Mouse (Mus musculus): ENCODE data around the gene Aebp2. TPM values are rescaled to one million over a fixed set of nuclear protein-coding genes. Genes with fewer than 3 reads are reported as not detected.
"Not testable (repeated sequence)": the region's sequence is repeated elsewhere in the genome, so short reads cannot be mapped to it uniquely, and the experiment has no call there.

Gene Aebp2
- polyA plus RNA-seq, 1 experiment from 2014 or later = 3.5 TPM

- H3K4me2 ChIP-seq (ENCODE audit: low read depth, low read length) = no peak overlapping the region
- peaks cover 14% of the 10 kb centered on the region for H3K4me1 ChIP-seq (ENCODE audit: insufficient read depth)
These were observed 35.6 kb downstream of the Aebp2 start for GRCm38 (mm10) chr6:140657920-140658522.

GRCm38 (mm10) chr6:140661111-140661510 lies 38.6 kb downstream of the Aebp2 start:
- Histone ChIP-seq H3K4me3 (ENCODE audit: low read depth, low read length) (no peak overlapping the region), H3K4me1 (ENCODE audit: insufficient read depth) (peaks cover 17% of the 10 kb centered on the region), H3K36me3 (replicated peaks; ENCODE audit: insufficient read depth, low read length) (no peaks in the 10 kb centered on the region), H3K27me3 (ENCODE audit: insufficient read depth, low read length) (no peaks in the 10 kb centered on the region), H3K9ac (replicated peaks) (no peak overlapping the region), H3K4me2 (ENCODE audit: low read depth, low read length) (0 out of 2 replicates have a peak overlapping the region, but pooled peaks have one; percentile 26), H3K27ac (ENCODE audit: low read depth) (0 out of 2 replicates have a peak overlapping the region, but pooled peaks have one; percentile 26), H3K9me3 (ENCODE audit: low read length) (no peaks in the 10 kb centered on the region)
- TF ChIP-seq CTCF (IDR thresholded peaks at IDR 0.05; ENCODE audit: low read depth) (no peak), EP300 (IDR thresholded peaks at IDR 0.05; ENCODE audit: low read depth) (no peak)
- ATAC-seq (peak; percentile 80), DNase-seq (peak; percentile 31)
- 63% methylated on average over 10 of the region's 10 CpGs for WGBS (ENCODE audit: insufficient replicate concordance)

More at GRCm38 (mm10) chr6:140657920-140658522, 35.6 kb downstream of the Aebp2 start:
- 80% methylated on average over 3 of the region's 3 CpGs for WGBS (ENCODE audit: insufficient replicate concordance)
- Histone ChIP-seq H3K9me3 (ENCODE audit: low read length) (no peaks in the 10 kb centered on the region), H3K4me3 (ENCODE audit: low read depth, low read length) (no peak overlapping the region), H3K27me3 (ENCODE audit: insufficient read depth, low read length) (no peaks in the 10 kb centered on the region), H3K36me3 (replicated peaks; ENCODE audit: insufficient read depth, low read length) (peaks cover 9% of the 10 kb centered on the region; the same call in 1 of the 2 replicates), H3K9ac (replicated peaks) (no peak overlapping the region), H3K27ac (ENCODE audit: low read depth) (no peak overlapping the region)
- TF ChIP-seq EP300 (IDR thresholded peaks at IDR 0.05; ENCODE audit: low read depth) = no peak
- no peak for TF ChIP-seq CTCF (IDR thresholded peaks at IDR 0.05; ENCODE audit: low read depth)
- DNase-seq = no peak
- no peak for ATAC-seq

GRCm38 (mm10) chr6:140661777-140662176 lies 39.3 kb downstream of the Aebp2 start:
- no peaks in the 10 kb centered on the region for H3K36me3 ChIP-seq (replicated peaks; ENCODE audit: insufficient read depth, low read length)
- DNase-seq (no peak), ATAC-seq (no peak)
- 83% methylated on average over 7 of the region's 7 CpGs for WGBS (ENCODE audit: insufficient replicate concordance)
- no peaks in the 10 kb centered on the region for H3K27me3 ChIP-seq (ENCODE audit: insufficient read depth, low read length)
- H3K4me2 ChIP-seq (ENCODE audit: low read depth, low read length) = no peak overlapping the region
- no peaks in the 10 kb centered on the region for H3K9me3 ChIP-seq (ENCODE audit: low read length)
- no peak for TF ChIP-seq CTCF (IDR thresholded peaks at IDR 0.05; ENCODE audit: low read depth)
- no peak for TF ChIP-seq EP300 (IDR thresholded peaks at IDR 0.05; ENCODE audit: low read depth)
- no peak overlapping the region for H3K4me3 ChIP-seq (ENCODE audit: low read depth, low read length)
- H3K4me1 ChIP-seq (ENCODE audit: insufficient read depth) = peaks cover 17% of the 10 kb centered on the region
- no peak overlapping the region for H3K9ac ChIP-seq (replicated peaks)
- H3K27ac ChIP-seq (ENCODE audit: low read depth) = no peak overlapping the region

- Histone ChIP-seq H3K27ac (ENCODE audit: low read depth) (no peak overlapping the region), H3K4me3 (ENCODE audit: low read depth, low read length) (no peak overlapping the region)
- 67% methylated on average over 6 of the region's 6 CpGs for WGBS (ENCODE audit: insufficient replicate concordance)
These were observed 39.8 kb downstream of the Aebp2 start for GRCm38 (mm10) chr6:140662290-140662689.

GRCm38 (mm10) chr6:140662697-140663096 lies 40.2 kb downstream of the Aebp2 start:
- H3K9ac ChIP-seq (replicated peaks); H3K36me3 ChIP-seq (replicated peaks; ENCODE audit: insufficient read depth, low read length); DNase-seq; H3K27ac ChIP-seq (ENCODE audit: low read depth); ATAC-seq; H3K4me3 ChIP-seq (ENCODE audit: low read depth, low read length); H3K9me3 ChIP-seq (ENCODE audit: low read length); H3K4me2 ChIP-seq (ENCODE audit: low read depth, low read length); H3K27me3 ChIP-seq (ENCODE audit: insufficient read depth, low read length): not testable (repeated sequence)
- peak; percentile 44 for TF ChIP-seq CTCF (IDR thresholded peaks at IDR 0.05; ENCODE audit: low read depth)
- 34% methylated on average over 3 of the region's 3 CpGs for WGBS (ENCODE audit: insufficient replicate concordance)
- peaks cover 17% of the 10 kb centered on the region for H3K4me1 ChIP-seq (ENCODE audit: insufficient read depth)

More at GRCm38 (mm10) chr6:140662290-140662689, 39.8 kb downstream of the Aebp2 start:
- peaks cover 17% of the 10 kb centered on the region for H3K4me1 ChIP-seq (ENCODE audit: insufficient read depth)
- ATAC-seq (no peak), DNase-seq (no peak)
- H3K27me3 ChIP-seq (ENCODE audit: insufficient read depth, low read length) = no peaks in the 10 kb centered on the region
- H3K9me3 ChIP-seq (ENCODE audit: low read length) = no peaks in the 10 kb centered on the region
- no peak overlapping the region for H3K9ac ChIP-seq (replicated peaks)
- H3K4me2 ChIP-seq (ENCODE audit: low read depth, low read length) = no peak overlapping the region
- no peaks in the 10 kb centered on the region for H3K36me3 ChIP-seq (replicated peaks; ENCODE audit: insufficient read depth, low read length)
- TF ChIP-seq CTCF (IDR thresholded peaks at IDR 0.05; ENCODE audit: low read depth) (no peak), EP300 (IDR thresholded peaks at IDR 0.05; ENCODE audit: low read depth) (no peak)

DNA sequence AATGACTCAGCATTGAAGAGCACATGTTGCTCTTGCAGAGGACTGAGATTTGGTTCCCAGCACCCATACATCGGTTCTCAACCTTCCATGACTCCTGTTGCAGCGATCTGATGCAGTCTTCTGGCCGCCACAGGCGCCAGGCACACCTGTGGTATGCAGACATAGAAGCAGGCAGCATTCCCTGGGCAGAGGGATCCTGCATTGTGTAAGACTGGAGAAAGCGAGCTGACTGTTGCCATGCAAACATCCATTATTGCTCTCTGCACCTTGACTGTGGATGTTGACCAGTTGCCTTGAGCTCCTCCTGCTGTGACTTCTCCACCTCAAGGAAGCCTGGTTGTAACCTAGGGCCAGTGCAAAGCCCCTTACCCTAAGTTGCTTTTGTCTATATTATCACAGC lies 42.1 kb downstream of the Aebp2 start:
- H3K4me3 ChIP-seq (ENCODE audit: low read depth, low read length) = no peak overlapping the region
- H3K9ac ChIP-seq (replicated peaks) = no peak overlapping the region
- H3K27ac ChIP-seq (ENCODE audit: low read depth) = no peak overlapping the region
- no peaks in the 10 kb centered on the region for H3K9me3 ChIP-seq (ENCODE audit: low read length)
- DNase-seq (no peak), ATAC-seq (no peak)
- H3K4me1 ChIP-seq (ENCODE audit: insufficient read depth) = peaks cover 17% of the 10 kb centered on the region
- H3K36me3 ChIP-seq (replicated peaks; ENCODE audit: insufficient read depth, low read length) = no peaks in the 10 kb centered on the region
- 69% methylated on average over 5 of the region's 5 CpGs for WGBS (ENCODE audit: insufficient replicate concordance)
- TF ChIP-seq EP300 (IDR thresholded peaks at IDR 0.05; ENCODE audit: low read depth) = no peak
- TF ChIP-seq CTCF (IDR thresholded peaks at IDR 0.05; ENCODE audit: low read depth) = no peak
- H3K27me3 ChIP-seq (ENCODE audit: insufficient read depth, low read length) = no peaks in the 10 kb centered on the region
- H3K4me2 ChIP-seq (ENCODE audit: low read depth, low read length) = no peak overlapping the region
